Mouse (Mus musculus): ENCODE measurements around the gene Aif1. TPM values are rescaled to one million over a fixed set of nuclear protein-coding genes. Genes with fewer than 3 reads are reported as not detected.
A peak's percentile ranks its signal among the peaks of the same experiment; 100 is the strongest.

The Aif1 gene
- polyA plus RNA-seq, 1 experiment from 2014 or later = 25.4 TPM

DNA sequence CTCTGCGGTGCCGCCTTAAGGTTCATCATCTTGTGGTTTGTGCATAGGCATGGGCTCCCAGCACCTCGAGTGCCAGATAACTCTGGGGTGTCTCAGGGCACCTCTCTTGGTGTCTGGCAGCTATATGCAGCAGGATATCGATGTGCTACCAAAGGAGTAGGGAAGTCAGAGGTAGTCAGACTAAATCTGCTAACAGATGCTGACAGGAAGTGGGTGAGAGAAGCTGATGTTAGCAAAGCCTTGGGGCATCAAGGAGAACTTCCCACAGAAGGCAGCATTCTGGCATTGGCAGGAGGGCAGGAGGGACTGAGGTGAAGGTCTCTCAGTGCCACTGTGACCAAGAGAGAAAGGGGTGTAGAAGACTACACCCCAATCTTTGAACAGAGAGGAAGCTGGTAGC is 14.2 kb upstream of the Aif1 start:
- 66% methylated on average over 4 of the region's 4 CpGs for WGBS
- Histone ChIP-seq H3K4me3 (ENCODE audit: low read depth, low read length) (no peak overlapping the region), H3K27me3 (replicated peaks; ENCODE audit: control insufficient read depth, insufficient read depth, low read length) (no peaks in the 10 kb centered on the region; the same call in none of the 2 replicates), H3K9ac (ENCODE audit: low read depth, low read length) (no peak overlapping the region), H3K4me1 (replicated peaks; ENCODE audit: control insufficient read depth, insufficient read depth, low read length) (no peaks in the 10 kb centered on the region), H3K27ac (ENCODE audit: low read depth, low read length) (no peak overlapping the region), H3K9me3 (ENCODE audit: control insufficient read depth) (no peaks in the 10 kb centered on the region), H3K36me3 (ENCODE audit: control insufficient read depth, insufficient read depth) (no peaks in the 10 kb centered on the region), H3K4me2 (replicated peaks; ENCODE audit: low read depth) (no peak overlapping the region)
- no peak for TF ChIP-seq CTCF (IDR thresholded peaks at IDR 0.05; ENCODE audit: low read depth)
- no peak for ATAC-seq

DNA sequence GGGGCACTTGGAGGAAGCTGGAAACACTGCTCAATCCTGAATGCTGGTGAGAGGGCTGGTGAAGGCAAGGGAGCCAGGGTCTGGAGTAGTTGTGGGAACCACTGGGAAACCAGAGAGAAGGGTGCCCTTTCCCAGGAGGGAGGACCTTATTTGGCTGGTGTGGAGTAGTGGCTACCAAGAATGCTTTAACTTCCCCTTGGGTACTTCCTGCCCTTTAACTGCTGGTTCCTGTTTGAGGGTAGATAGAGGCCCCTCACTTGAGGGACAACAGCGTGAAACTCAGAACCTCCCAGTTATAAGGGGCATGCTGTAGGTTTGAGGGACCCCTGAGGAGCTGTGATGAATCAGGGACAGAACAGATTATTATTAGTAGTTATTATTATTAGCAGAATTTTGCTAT is 13.3 kb upstream of the Aif1 start:
- Histone ChIP-seq H3K4me1 (replicated peaks; ENCODE audit: control insufficient read depth, insufficient read depth, low read length) (no peaks in the 10 kb centered on the region), H3K4me2 (replicated peaks; ENCODE audit: low read depth) (no peak overlapping the region), H3K9ac (ENCODE audit: low read depth, low read length) (no peak overlapping the region), H3K9me3 (ENCODE audit: control insufficient read depth) (no peaks in the 10 kb centered on the region), H3K27ac (ENCODE audit: low read depth, low read length) (no peak overlapping the region), H3K27me3 (replicated peaks; ENCODE audit: control insufficient read depth, insufficient read depth, low read length) (no peaks in the 10 kb centered on the region; the same call in 1 of the 2 replicates), H3K4me3 (ENCODE audit: low read depth, low read length) (no peak overlapping the region), H3K36me3 (ENCODE audit: control insufficient read depth, insufficient read depth) (no peaks in the 10 kb centered on the region)
- no peak for TF ChIP-seq CTCF (IDR thresholded peaks at IDR 0.05; ENCODE audit: low read depth)
- 74% methylated on average over 1 of the region's 1 CpGs for WGBS
- ATAC-seq = no peak

DNA sequence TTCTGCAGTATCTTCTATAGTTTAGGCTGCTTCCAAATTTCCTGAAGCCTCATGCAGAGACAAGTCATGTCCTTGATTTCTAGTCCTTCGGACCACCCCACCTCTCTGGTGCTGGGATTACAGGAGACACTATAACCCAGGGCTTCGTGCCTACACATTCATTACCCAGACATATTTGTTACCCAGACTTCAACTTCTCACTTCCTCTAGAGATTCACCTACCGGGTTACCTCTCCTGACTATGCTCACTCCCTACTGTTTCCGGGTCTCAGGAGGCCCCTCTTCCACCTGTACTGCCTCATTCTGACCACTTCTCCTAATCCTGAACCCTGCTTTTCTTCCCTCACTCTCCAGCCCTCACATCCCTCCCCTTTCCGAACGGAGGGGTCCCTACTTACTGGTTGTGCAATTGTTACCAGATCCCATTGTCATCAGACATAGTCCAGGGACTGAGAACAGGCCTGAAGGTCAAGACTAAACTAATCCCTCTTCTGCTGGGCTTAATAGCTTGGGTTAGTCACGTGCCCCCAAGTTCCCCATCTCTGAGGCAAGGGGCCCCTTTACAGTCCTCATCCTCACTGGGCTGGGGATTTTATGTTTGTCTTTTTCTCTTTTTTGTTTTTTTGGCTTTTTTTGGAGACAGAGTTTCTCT is 12.2 kb upstream of the Aif1 start, which contains the start of gene Lst1:
TSS of gene Lst1 (minus strand) at position 481 of the 652 bp plus-strand sequence.
- Histone ChIP-seq H3K27me3 (replicated peaks; ENCODE audit: control insufficient read depth, insufficient read depth, low read length) (no peaks in the 10 kb centered on the region), H3K36me3 (ENCODE audit: control insufficient read depth, insufficient read depth) (no peaks in the 10 kb centered on the region), H3K9ac (ENCODE audit: low read depth, low read length) (no peak within 1 kb of the TSS), H3K4me2 (replicated peaks; ENCODE audit: low read depth) (no peak within 1 kb of the TSS), H3K9me3 (ENCODE audit: control insufficient read depth) (no peaks in the 10 kb centered on the region), H3K27ac (ENCODE audit: low read depth, low read length) (no peak within 1 kb of the TSS), H3K4me1 (replicated peaks; ENCODE audit: control insufficient read depth, insufficient read depth, low read length) (no peaks in the 10 kb centered on the region), H3K4me3 (ENCODE audit: low read depth, low read length) (no peak within 1 kb of the TSS)
- WGBS = 60% methylated on average over 7 of the region's 7 CpGs
- TF ChIP-seq CTCF (IDR thresholded peaks at IDR 0.05; ENCODE audit: low read depth) = no peak
- no peak for ATAC-seq

DNA sequence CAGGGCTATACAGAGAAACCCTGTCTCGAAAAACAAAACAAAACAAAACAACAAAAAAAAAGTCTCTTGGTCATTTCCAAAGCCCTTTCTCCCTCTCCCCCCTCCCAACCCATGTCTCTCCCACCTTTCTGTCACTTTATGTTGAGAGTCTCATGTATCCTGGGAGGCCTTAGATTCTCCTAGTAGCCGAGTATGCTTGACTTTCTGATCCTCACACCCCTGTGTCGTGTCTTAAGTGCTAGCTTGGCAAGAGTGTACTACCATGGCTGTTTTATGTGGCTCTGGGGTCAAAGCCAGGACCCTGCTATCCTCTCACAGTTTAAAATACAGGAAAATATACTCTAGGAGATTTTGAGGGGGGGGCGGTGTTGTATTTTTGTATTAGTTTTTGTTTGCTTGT is 11.5 kb upstream of the Aif1 start:
- 69% methylated on average over 4 of the region's 4 CpGs for WGBS
- Histone ChIP-seq H3K27me3 (replicated peaks; ENCODE audit: control insufficient read depth, insufficient read depth, low read length) (no peaks in the 10 kb centered on the region), H3K9ac (ENCODE audit: low read depth, low read length) (no peak overlapping the region), H3K27ac (ENCODE audit: low read depth, low read length) (no peak overlapping the region), H3K9me3 (ENCODE audit: control insufficient read depth) (no peaks in the 10 kb centered on the region), H3K36me3 (ENCODE audit: control insufficient read depth, insufficient read depth) (no peaks in the 10 kb centered on the region), H3K4me2 (replicated peaks; ENCODE audit: low read depth) (no peak overlapping the region), H3K4me1 (replicated peaks; ENCODE audit: control insufficient read depth, insufficient read depth, low read length) (no peaks in the 10 kb centered on the region), H3K4me3 (ENCODE audit: low read depth, low read length) (no peak overlapping the region)
- no peak for TF ChIP-seq CTCF (IDR thresholded peaks at IDR 0.05; ENCODE audit: low read depth)
- no peak for ATAC-seq

DNA sequence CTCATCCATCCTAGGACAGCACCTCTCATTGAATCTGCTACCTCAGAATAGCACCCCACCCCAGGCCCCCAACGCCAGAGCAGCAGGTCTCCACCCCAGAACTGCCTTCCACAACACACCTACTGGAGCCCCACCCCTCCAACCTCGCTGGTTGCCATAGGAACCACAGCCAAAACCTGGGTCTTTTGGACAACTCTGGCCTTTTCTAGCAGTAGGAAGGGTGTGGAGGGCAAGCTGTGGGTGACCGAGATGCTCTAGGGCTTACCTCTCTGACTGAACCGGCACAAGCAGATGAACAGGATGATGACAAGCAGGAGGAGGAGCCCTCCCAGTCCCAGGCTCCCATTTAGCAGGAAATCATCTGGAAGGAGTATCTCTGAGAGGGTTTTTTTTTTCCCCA is 10.8 kb upstream of the Aif1 start:
- Histone ChIP-seq H3K9ac (ENCODE audit: low read depth, low read length) (no peak overlapping the region), H3K36me3 (ENCODE audit: control insufficient read depth, insufficient read depth) (no peaks in the 10 kb centered on the region), H3K4me3 (ENCODE audit: low read depth, low read length) (peak overlapping the region; percentile 49), H3K4me2 (replicated peaks; ENCODE audit: low read depth) (peak overlapping the region; percentile 63), H3K27ac (ENCODE audit: low read depth, low read length) (0 out of 2 replicates have a peak overlapping the region, but pooled peaks have one; percentile 41), H3K27me3 (replicated peaks; ENCODE audit: control insufficient read depth, insufficient read depth, low read length) (no peaks in the 10 kb centered on the region), H3K4me1 (replicated peaks; ENCODE audit: control insufficient read depth, insufficient read depth, low read length) (no peaks in the 10 kb centered on the region), H3K9me3 (ENCODE audit: control insufficient read depth) (no peaks in the 10 kb centered on the region)
- ATAC-seq = peak; percentile 20; the same call in 1 of the 2 replicates
- no peak for TF ChIP-seq CTCF (IDR thresholded peaks at IDR 0.05; ENCODE audit: low read depth)
- 3% methylated on average over 4 of the region's 4 CpGs for WGBS

DNA sequence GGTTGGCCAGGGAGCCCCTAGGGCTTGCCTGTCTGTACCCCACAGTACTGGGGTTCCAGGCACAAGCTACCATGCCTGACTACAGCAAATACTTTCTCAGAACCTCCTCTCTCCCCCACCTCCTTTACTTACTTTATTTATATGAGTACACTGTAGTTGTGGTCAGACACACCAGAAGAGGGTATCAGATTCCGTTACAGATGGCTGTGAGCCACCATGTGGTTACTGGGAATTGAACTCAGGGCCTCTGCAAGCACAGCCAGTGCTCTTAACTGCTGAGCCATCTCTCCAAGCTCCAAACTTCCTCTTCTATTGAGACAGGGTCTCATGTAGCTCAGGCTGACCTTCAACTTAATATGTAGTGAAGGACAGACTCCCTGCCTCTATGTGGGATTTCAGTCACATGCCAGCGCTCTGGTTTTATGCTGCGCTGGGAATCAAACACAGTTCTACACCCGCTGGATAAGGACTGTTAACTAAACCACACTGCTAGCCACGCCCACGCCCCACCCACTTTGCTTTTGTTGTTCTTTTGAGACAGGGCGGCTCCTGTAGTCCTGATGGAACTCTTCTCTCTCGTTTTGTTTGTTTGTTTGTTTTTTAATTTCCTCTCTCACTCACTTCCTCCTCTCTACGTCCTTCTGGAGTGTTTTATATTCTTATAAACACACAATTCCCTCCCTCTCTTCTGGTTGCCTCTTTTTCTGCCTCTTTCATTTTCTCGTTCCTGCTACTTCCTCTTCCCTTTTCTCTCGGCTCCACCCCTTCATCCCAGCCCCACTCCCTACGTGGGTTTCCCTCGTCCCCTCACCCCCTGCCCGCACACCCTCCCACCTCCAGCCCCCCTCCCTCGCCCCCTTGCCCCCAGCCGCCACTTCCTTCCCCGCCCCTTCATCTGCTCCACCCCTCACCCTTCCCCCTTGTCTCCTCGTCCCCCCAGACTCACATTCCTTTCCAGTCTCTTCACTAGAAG is 10.1 kb upstream of the Aif1 start:
- Histone ChIP-seq H3K27me3 (replicated peaks; ENCODE audit: control insufficient read depth, insufficient read depth, low read length) (no peaks in the 10 kb centered on the region), H3K4me3 (ENCODE audit: low read depth, low read length) (peak overlapping the region; percentile 49), H3K36me3 (ENCODE audit: control insufficient read depth, insufficient read depth) (no peaks in the 10 kb centered on the region), H3K9me3 (ENCODE audit: control insufficient read depth) (no peaks in the 10 kb centered on the region), H3K4me2 (replicated peaks; ENCODE audit: low read depth) (peak overlapping the region; percentile 63), H3K4me1 (replicated peaks; ENCODE audit: control insufficient read depth, insufficient read depth, low read length) (no peaks in the 10 kb centered on the region), H3K9ac (ENCODE audit: low read depth, low read length) (0 out of 2 replicates have a peak overlapping the region, but pooled peaks have one; percentile 43), H3K27ac (ENCODE audit: low read depth, low read length) (peak overlapping the region; percentile 41; the same call in 1 of the 2 replicates)
- peak; percentile 55; the same call in 1 of the 2 replicates for ATAC-seq
- TF ChIP-seq CTCF (IDR thresholded peaks at IDR 0.05; ENCODE audit: low read depth) = no peak
- WGBS = 2% methylated on average over 18 of the region's 18 CpGs

All from intestine, postnatal 0 days (tissue).